Mouse (Mus musculus): ENCODE data around the gene Srpx. TPM values are rescaled to one million over a fixed set of nuclear protein-coding genes. Genes with fewer than 3 reads are reported as not detected.

The Srpx gene
- 0.24 TPM for polyA plus RNA-seq (2015; fragmentation: Illumina TruSeq; extraction: RNeasy Lipid Tissue Mini Kit (QIAGEN cat#74804); ENCODE audit: low read depth, low replicate concordance)

GRCm38 (mm10) chrX:10117065-10117719, at the start of gene Srpx:
TSS of gene Srpx (minus strand) at chrX:10117709.

Other genes starting within 250 kb of the Srpx start
- 4.0 TPM for gene Sytl5, start 232.1 kb downstream of the Srpx start, polyA plus RNA-seq (2015; fragmentation: Illumina TruSeq; extraction: RNeasy Lipid Tissue Mini Kit (QIAGEN cat#74804); ENCODE audit: low read depth, low replicate concordance)
- 15.2 TPM for gene Rpgr, start 99.2 kb upstream of the Srpx start, polyA plus RNA-seq (2015; fragmentation: Illumina TruSeq; extraction: RNeasy Lipid Tissue Mini Kit (QIAGEN cat#74804); ENCODE audit: low read depth, low replicate concordance)
- gene Otc, start 134.6 kb upstream of the Srpx start, polyA plus RNA-seq (2015; fragmentation: Illumina TruSeq; extraction: RNeasy Lipid Tissue Mini Kit (QIAGEN cat#74804); ENCODE audit: low read depth, low replicate concordance): not detected